Mouse (Mus musculus) thymus, adult 2 months (tissue): Measurements from ENCODE around the gene Shisal1. TPM values are rescaled to one million over a fixed set of nuclear protein-coding genes. Genes with fewer than 3 reads are reported as not detected.
A peak's percentile ranks its signal among the peaks of the same experiment; 100 is the strongest.

ENCODE experiments used
- DNase-seq: peaks from one replicate; pipeline ENCODE4 v3.0.0; 2021
- H3K27ac ChIP-seq: fragments of 200-500 bp; 2 replicates; pipeline ENCODE4 v1.5.1; 2012; ENCODE audit warnings: low read length, control low read depth; ENCODE audit not compliant: control insufficient read depth, insufficient read depth
- H3K27me3 ChIP-seq: fragments of 200-500 bp; 2 replicates; pipeline ENCODE4 v1.6.1; 2012; ENCODE audit warnings: mild to moderate bottlenecking, low read length, moderate library complexity, mixed read lengths; ENCODE audit not compliant: control insufficient read depth, insufficient read depth
- H3K36me3 ChIP-seq: fragments of 200-500 bp; 2 replicates; pipeline ENCODE4 v1.6.1; 2012; ENCODE audit warnings: mild to moderate bottlenecking, low read length, moderate library complexity; ENCODE audit not compliant: control insufficient read depth, insufficient read depth
- H3K4me1 ChIP-seq: fragments of 200-500 bp; replicated peaks from 2 replicates; pipeline ENCODE4 v1.6.1; 2012; ENCODE audit warnings: low read length; ENCODE audit not compliant: control insufficient read depth, insufficient read depth
- H3K4me3 ChIP-seq: fragments of 200-500 bp; 2 replicates; pipeline ENCODE4 v1.5.1; 2012; ENCODE audit warnings: mild to moderate bottlenecking, low read length, control low read depth, moderate library complexity; ENCODE audit not compliant: control insufficient read depth, insufficient read depth
- CTCF ChIP-seq: fragments of 200-500 bp; IDR thresholded peaks from 2 replicates; pipeline ENCODE4 v1.5.1; 2012; ENCODE audit warnings: mild to moderate bottlenecking, control low read depth, low read length, moderate library complexity, borderline replicate concordance; ENCODE audit not compliant: control insufficient read depth, poor library complexity, insufficient read depth; ENCODE audit errors: extremely low read depth
- POLR2A ChIP-seq: fragments of 200-500 bp; IDR thresholded peaks from 2 replicates; pipeline ENCODE4 v1.6.1; 2012; ENCODE audit warnings: mild to moderate bottlenecking, low read length, control low read depth, moderate library complexity; ENCODE audit not compliant: control insufficient read depth, poor library complexity, insufficient read depth; ENCODE audit errors: extremely low read depth
- WGBS: fragments of 180-500 bp; shearing (Covaris S2); methylation state at CpG from one replicate; pipeline ENCODE4 v1.1.7; 2018; 5-methylcytosine and 5-hydroxymethylcytosine counted together
- polyA plus RNA-seq: library from polyadenylated mRNA; depleted of rRNA; stranded (reverse); fragments of >200 nt; gene quantifications from 2 replicates; pipeline ENCODE4 v1.2.3, GENCODE M21; 2012

The Shisal1 gene
- polyA plus RNA-seq, 1 experiment, result 9.3 TPM

DNA sequence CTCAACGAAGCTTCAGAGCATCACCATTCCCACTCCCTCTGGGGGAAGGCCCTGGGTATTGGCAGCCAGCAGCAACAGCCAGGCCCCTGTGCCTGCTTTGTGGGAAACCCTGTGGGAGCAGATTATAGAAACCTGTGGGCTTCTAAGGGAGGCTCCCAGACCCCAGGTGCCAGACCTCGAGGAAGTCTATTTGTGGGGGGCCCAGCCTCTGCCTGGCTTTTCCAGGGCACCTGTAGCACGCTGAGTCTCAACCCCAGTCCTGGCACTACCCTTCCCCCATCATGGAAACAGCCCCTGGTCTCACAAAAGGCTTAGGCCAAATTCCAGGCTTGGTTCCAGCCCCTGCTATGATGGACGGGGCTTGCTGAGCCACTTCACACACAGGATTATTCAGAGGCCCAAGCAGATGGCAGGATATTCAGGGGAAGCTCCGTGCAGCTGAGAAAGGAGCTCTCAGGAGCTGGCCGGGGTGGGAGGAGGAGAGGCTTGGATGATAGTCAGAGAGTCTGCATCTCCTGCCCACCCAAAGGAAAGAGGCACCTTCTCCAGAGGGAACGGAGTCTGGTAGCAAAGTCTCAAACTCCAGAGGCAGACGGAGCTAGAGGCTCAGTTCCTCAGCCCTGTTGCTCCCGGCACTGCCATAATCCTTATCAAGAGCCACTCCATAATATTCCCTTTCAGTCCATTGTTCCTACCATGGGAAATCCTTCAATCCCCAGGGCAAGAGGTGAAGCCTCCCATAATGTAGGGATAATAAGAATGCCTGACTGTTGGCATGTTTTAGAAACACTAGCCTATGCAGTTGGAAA lies 32.7 kb downstream of the Shisal1 start:
- Histone ChIP-seq H3K36me3 (no peaks in the 10 kb centered on the region), H3K27me3 (no peaks in the 10 kb centered on the region), H3K4me1 (no peaks in the 10 kb centered on the region), H3K27ac (no peak overlapping the region), H3K4me3 (no peak overlapping the region)
- TF ChIP-seq POLR2A (no peak), CTCF (no peak)
- WGBS, result 78% methylated on average over 9 of the region's 9 CpGs
- no peak for DNase-seq

DNA sequence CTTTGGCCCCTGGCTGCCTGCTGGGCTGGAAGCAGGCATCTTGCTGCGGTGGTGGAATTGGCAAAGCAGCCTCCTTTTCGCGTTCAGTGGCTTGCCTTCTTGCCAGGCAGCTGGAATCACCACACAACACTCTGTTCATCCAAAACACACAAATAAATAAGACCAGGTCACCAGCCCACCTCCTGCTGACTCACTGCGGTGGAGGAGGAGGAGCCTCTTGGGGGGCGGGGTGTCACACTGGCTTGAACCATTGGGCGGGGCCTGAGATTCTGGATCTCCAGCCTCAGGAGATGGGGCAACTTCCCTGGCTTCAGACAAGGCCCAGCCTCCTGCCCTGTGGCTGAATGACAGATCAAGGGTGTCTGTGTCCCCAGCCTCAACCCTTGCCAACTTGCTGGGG lies 34.5 kb downstream of the Shisal1 start:
- Histone ChIP-seq H3K4me1 (no peaks in the 10 kb centered on the region), H3K27me3 (no peaks in the 10 kb centered on the region), H3K36me3 (no peaks in the 10 kb centered on the region), H3K4me3 (no peak overlapping the region), H3K27ac (no peak overlapping the region)
- TF ChIP-seq POLR2A (no peak), CTCF (no peak)
- peak; percentile 18 for DNase-seq
- WGBS, result 16% methylated on average over 6 of the region's 6 CpGs

DNA sequence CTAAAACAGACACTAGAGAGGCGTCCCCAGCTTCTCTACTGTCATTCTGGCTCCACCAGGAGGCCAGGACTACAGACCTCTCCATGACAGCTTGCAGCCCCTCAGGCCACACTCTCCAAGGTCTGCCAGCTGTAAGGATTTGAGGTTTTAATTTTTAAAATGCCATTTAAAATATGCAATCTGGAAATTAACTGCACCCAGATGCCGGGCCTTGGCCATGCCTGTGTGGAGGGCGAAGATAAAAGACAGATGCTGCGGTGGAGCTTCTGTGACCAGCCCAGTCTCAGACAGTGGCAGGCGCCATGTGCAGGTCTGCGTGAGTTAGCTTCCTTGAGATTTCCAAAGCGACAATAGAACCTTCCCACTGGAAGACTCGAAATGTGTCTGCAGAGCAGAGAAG lies 36.8 kb downstream of the Shisal1 start:
- DNase-seq, result no peak
- 97% methylated on average over 8 of the region's 8 CpGs for WGBS
- Histone ChIP-seq H3K27me3 (no peaks in the 10 kb centered on the region), H3K27ac (no peak overlapping the region), H3K36me3 (no peaks in the 10 kb centered on the region), H3K4me1 (no peaks in the 10 kb centered on the region), H3K4me3 (no peak overlapping the region)
- TF ChIP-seq CTCF, result no peak
- TF ChIP-seq POLR2A, result no peak

DNA sequence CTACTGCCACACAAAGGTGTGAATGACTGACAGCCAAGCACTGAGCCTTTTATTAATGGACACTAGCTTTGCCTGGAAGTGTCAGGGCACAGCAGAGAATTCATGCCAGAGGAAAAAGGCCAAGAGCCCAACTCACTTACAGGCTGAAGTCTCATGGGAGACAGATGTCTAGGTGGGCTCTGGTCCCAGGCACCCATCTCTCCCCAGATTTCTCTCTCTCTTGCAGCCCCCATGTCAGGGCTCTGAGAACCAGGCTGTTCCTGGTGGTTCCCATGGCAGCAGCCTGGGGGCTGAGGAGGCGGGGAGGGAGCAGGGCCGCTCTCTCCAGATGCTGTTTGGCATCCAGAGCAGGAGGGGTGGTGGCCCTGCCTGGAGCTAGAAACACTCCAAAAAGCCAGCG lies 38.3 kb downstream of the Shisal1 start:
- Histone ChIP-seq H3K4me3 (no peak overlapping the region), H3K36me3 (no peaks in the 10 kb centered on the region), H3K4me1 (no peaks in the 10 kb centered on the region), H3K27ac (no peak overlapping the region), H3K27me3 (no peaks in the 10 kb centered on the region)
- TF ChIP-seq POLR2A (no peak), CTCF (no peak)
- 95% methylated on average over 3 of the region's 3 CpGs for WGBS
- DNase-seq, result no peak

DNA sequence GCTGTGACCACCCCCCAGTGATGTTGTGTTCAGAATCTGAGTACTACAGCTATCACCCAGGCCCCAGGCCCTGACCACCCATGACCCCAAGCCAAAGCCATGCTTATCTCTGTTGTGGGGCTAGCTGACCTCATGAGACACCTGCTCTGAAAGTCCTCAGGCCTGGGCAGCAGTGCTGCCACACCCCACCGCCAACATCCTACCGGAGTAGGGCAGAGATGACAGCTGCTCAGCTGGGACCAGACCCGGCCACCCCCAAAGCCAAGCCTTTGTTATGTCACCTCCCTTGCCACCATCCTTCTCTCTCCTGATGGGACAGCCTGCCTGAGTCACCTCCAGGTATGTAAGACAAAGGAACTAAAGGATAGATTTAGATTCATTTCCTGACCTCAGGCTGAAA lies 41.1 kb downstream of the Shisal1 start:
- TF ChIP-seq POLR2A (no peak), CTCF (no peak)
- H3K36me3 ChIP-seq, result no peaks in the 10 kb centered on the region
- H3K4me3 ChIP-seq, result no peak overlapping the region
- DNase-seq, result no peak
- no peaks in the 10 kb centered on the region for H3K4me1 ChIP-seq
- 94% methylated on average over 3 of the region's 3 CpGs for WGBS
- H3K27ac ChIP-seq, result no peak overlapping the region
- no peaks in the 10 kb centered on the region for H3K27me3 ChIP-seq

DNA sequence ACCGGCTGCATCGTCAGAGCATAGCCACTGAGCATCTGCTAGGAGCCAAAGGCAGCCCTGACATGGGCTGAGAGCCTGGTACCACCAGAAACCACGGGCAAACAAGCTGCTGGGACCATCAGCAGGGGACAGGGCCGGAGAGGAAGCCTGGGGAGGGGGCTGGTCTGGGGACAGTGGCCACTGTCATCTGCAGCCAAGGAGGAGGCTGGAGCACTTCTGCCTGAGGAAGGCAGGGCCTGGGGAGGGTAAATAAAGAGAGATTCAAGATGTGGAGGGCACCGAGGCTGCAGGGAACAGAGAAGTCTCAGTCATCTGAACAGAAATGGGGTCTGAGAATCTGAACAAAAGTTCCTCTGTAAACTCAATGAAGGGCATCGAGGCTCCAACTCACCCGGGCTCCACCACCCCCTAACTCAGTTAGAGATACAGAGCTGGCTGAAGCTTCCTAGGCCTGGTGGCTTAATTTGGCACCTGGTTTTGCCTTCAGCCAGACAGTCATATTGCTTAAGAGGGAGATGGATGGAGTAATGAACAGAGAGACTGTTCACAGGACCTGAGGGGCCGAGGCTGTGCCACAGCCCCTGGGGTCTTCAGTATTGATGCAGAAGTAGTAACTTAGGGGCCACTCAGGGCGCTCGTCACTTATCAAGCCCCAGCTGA lies 43.3 kb downstream of the Shisal1 start:
- no peaks in the 10 kb centered on the region for H3K4me1 ChIP-seq
- H3K27me3 ChIP-seq, result no peaks in the 10 kb centered on the region
- no peak for TF ChIP-seq POLR2A
- TF ChIP-seq CTCF, result no peak
- 86% methylated on average over 10 of the region's 10 CpGs for WGBS
- no peak overlapping the region for H3K27ac ChIP-seq
- no peak overlapping the region for H3K4me3 ChIP-seq
- DNase-seq, result no peak
- H3K36me3 ChIP-seq, result no peaks in the 10 kb centered on the region

DNA sequence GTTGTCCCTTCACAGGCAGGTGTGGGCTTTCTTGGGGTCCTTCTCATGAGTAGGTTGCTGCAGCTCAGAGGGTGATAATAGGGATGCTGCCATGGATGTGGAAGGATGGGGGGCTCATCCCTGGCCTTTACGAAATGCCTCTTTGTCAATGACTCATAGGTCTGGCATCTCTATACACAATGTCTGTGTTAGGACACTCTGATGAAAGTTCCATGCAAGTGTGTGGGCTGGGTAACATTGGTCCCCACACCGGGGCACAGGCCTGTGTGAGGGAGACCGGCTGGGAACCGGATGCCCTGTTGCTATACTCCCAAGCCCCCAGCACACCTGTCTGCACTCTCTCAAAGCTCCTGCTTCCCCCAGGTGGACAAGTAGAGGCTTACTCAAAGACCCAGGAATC lies 48.3 kb downstream of the Shisal1 start:
- WGBS, result 91% methylated on average over 4 of the region's 4 CpGs
- Histone ChIP-seq H3K27ac (no peak overlapping the region), H3K27me3 (no peaks in the 10 kb centered on the region), H3K4me1 (no peaks in the 10 kb centered on the region), H3K4me3 (no peak overlapping the region), H3K36me3 (no peaks in the 10 kb centered on the region)
- no peak for TF ChIP-seq CTCF
- no peak for TF ChIP-seq POLR2A
- DNase-seq, result no peak
